Mouse (Mus musculus) liver, adult 2 months (tissue): ENCODE measurements around the gene Denr.

ENCODE experiments used
- CTCF ChIP-seq: fragments of 200-500 bp; IDR thresholded peaks from 2 replicates; pipeline ENCODE4 v1.5.1; 2011; ENCODE audit warnings: low read depth, low read length, control low read depth
- POLR2A ChIP-seq: fragments of 200-500 bp; IDR thresholded peaks from 2 replicates; pipeline ENCODE4 v1.6.1; 2011; ENCODE audit warnings: low read length, control low read depth; ENCODE audit not compliant: insufficient read depth; ENCODE audit errors: extremely low read depth

- no peak for TF ChIP-seq CTCF
- TF ChIP-seq POLR2A = no peak
These were observed 16.0 kb upstream of the Denr start for GRCm38 (mm10) chr5:123890987-123891386.
